Mouse (Mus musculus) heart, embryonic 12.5 days (tissue): ENCODE measurements around the gene Nf2. TPM values are rescaled to one million over a fixed set of nuclear protein-coding genes. Genes with fewer than 3 reads are reported as not detected.

Source experiments
- ATAC-seq: fragments of 200-750 bp; cut with Nextera tagmentation; 2 replicates; pipeline ENCODE4 v1.8.0; 2017; ENCODE audit warnings: moderate TSS enrichment, moderate library complexity; ENCODE audit not compliant: insufficient number of reproducible peaks, low FRiP score
- H3K27ac ChIP-seq: fragments of 300-500 bp; sonication (generic); 2 replicates; pipeline ENCODE4 v1.5.1; 2016; ENCODE audit warnings: mild to moderate bottlenecking, moderate library complexity; ENCODE audit not compliant: poor library complexity, severe bottlenecking
- H3K27me3 ChIP-seq: fragments of 300-500 bp; sonication (generic); replicated peaks from 2 replicates; pipeline ENCODE4 v1.6.1; 2016; ENCODE audit warnings: mild to moderate bottlenecking, moderate library complexity
- H3K36me3 ChIP-seq: fragments of 300-500 bp; sonication (generic); 2 replicates; pipeline ENCODE4 v1.6.1; 2016; ENCODE audit warnings: mild to moderate bottlenecking, moderate library complexity
- H3K4me1 ChIP-seq: fragments of 300-500 bp; sonication (generic); replicated peaks from 2 replicates; pipeline ENCODE4 v1.6.1; 2016; ENCODE audit warnings: mild to moderate bottlenecking
- H3K4me2 ChIP-seq: fragments of 300-500 bp; sonication (generic); 2 replicates; pipeline ENCODE4 v1.6.1; 2016; ENCODE audit warnings: mild to moderate bottlenecking, moderate library complexity
- H3K4me3 ChIP-seq: fragments of 300-500 bp; sonication (generic); 2 replicates; pipeline ENCODE4 v1.5.1; 2016; ENCODE audit warnings: mild to moderate bottlenecking
- H3K9ac ChIP-seq: fragments of 300-500 bp; sonication (generic); 2 replicates; pipeline ENCODE4 v1.6.1; 2016; ENCODE audit warnings: mild to moderate bottlenecking, moderate library complexity
- H3K9me3 ChIP-seq: fragments of 300-500 bp; sonication (generic); replicated peaks from 2 replicates; pipeline ENCODE4 v1.6.1; 2016; ENCODE audit warnings: mild to moderate bottlenecking, moderate library complexity
- WGBS: fragments of 180-500 bp; shearing (Covaris S2); methylation state at CpG from one replicate; pipeline ENCODE4 v1.1.7; 2016; 5-methylcytosine and 5-hydroxymethylcytosine counted together
- polyA plus RNA-seq: library from polyadenylated mRNA; unstranded; fragments of >200 nt; fragmentation: Nextera tagmentation; extraction: Ambion mirVana; gene quantifications from 2 replicates; pipeline ENCODE4 v1.2.1, GENCODE M21; 2016

Gene Nf2
- polyA plus RNA-seq, 1 experiment from 2014 or later, result 50.7 TPM

DNA sequence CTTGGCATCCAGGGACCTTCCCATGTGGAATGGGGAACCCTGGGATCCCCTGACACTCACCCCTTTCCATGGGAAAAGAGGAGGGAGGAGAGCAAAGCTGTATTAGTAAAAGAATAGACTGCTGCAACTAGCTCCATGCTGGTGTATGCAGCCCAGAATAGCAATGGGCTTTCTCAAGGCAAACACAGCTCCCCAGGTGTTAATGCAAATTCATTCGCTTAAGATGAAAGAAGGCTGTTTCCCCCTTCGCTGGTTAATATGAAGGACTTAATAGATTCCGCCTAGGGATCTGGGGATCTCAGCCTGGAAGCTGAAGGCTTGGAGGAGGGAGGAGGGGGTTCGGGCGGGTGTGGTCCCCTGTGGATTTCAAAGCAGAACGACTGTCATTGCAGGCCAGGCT is 87.3 kb downstream of the Nf2 start:
- Histone ChIP-seq H3K4me3 (no peak overlapping the region), H3K36me3 (no peaks in the 10 kb centered on the region; the same call in 1 of the 2 replicates), H3K4me2 (no peak overlapping the region), H3K27me3 (peaks cover 44% of the 10 kb centered on the region), H3K27ac (no peak overlapping the region), H3K4me1 (peaks cover 10% of the 10 kb centered on the region), H3K9me3 (no peaks in the 10 kb centered on the region), H3K9ac (no peak overlapping the region)
- WGBS, result 17% methylated on average over 6 of the region's 6 CpGs
- no peak for ATAC-seq

DNA sequence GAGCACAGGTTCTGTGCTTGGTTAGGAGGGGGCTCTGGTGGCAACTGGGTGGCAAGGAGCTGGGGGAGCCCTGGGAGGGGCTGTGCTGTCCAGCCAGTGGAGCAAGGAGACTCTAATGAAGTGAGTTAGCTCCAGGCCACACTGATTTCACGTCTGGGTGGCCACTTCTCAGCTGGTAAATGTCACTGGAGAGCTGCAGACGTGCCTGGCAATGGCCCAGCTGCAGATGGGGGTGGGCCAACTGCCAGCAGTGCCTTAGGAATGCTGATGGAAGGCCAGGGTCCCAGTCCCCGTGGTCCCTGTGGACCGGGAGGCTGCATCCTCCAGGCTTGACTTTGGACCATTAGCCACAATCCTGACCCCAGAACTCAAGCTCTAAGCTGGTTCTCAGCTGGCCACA is 88.9 kb downstream of the Nf2 start:
- no peak overlapping the region for H3K4me2 ChIP-seq
- H3K4me1 ChIP-seq, result peaks cover 10% of the 10 kb centered on the region
- no peak overlapping the region for H3K9ac ChIP-seq
- WGBS, result 8% methylated on average over 4 of the region's 4 CpGs
- peaks cover 52% of the 10 kb centered on the region for H3K27me3 ChIP-seq
- no peaks in the 10 kb centered on the region for H3K9me3 ChIP-seq
- no peaks in the 10 kb centered on the region for H3K36me3 ChIP-seq
- ATAC-seq, result no peak
- no peak overlapping the region for H3K27ac ChIP-seq
- no peak overlapping the region for H3K4me3 ChIP-seq

DNA sequence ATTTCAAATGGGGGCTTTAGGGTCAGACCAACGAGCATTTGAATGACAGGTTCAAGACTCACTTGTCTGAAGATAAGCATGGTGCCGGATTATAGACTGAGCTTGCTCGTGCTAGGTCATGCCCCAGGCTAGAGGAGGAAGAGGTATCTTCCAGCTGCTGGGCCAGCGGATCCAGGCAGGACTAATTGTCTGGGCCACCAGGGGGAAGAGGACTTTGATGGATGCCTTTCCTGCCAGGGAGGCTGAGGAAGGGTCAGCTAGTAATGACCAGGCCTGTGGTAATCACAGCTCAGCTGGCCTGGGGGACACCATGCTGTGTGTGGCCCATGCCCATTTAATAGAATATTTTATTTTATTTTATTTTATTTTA is 91.6 kb downstream of the Nf2 start:
- Histone ChIP-seq H3K27ac (no peak overlapping the region), H3K36me3 (no peaks in the 10 kb centered on the region), H3K4me3 (no peak overlapping the region), H3K9me3 (peaks cover 7% of the 10 kb centered on the region; the same call in 1 of the 2 replicates), H3K4me1 (peaks cover 10% of the 10 kb centered on the region), H3K4me2 (no peak overlapping the region), H3K9ac (no peak overlapping the region), H3K27me3 (peaks cover 42% of the 10 kb centered on the region)
- 26% methylated on average over 4 of the region's 4 CpGs for WGBS
- no peak for ATAC-seq

DNA sequence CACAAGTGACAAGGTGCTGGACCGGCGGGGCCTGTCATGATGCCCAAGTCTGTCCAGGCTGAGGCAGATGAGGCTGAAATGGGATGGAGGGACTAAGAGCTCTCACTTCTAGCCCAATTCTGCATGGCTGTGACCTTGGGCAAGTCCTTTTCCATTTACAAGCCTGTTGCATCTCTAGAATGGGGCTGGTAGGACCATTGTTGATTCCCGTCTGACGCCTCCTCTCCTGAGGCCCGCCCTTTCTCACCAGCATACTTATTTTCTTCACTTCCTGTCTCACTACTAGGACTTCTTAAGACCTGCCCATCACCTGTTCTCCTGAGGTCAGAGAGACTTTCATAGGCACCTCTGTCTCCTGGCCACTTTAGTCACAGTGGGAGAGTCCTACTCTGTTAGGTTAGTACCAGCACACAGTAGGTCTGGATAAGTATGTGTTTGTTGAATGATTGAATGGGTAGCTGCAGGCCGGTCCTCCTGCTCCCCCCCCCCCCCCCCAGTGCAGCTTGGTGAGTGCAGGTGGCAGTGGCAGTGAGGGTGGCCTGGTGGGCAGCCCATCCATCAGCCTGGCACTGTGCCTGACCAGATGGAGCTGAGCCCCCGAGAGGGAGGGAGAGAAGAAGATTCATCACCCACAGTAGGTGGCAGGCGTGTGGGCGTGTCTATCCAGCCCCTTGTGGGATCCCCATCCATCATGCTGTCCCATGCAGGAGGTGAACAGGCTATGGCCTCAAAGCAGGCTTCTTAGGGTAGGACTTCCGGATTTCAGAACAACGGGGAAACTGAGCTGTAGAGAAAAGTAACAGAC is 92.2 kb downstream of the Nf2 start:
- no peak overlapping the region for H3K4me3 ChIP-seq
- H3K4me2 ChIP-seq, result no peak overlapping the region
- peaks cover 10% of the 10 kb centered on the region for H3K4me1 ChIP-seq
- ATAC-seq, result no peak
- peaks cover 7% of the 10 kb centered on the region; the same call in 1 of the 2 replicates for H3K9me3 ChIP-seq
- peaks cover 42% of the 10 kb centered on the region for H3K27me3 ChIP-seq
- no peak overlapping the region for H3K9ac ChIP-seq
- no peak overlapping the region for H3K27ac ChIP-seq
- no peaks in the 10 kb centered on the region for H3K36me3 ChIP-seq
- 56% methylated on average over 11 of the region's 11 CpGs for WGBS

DNA sequence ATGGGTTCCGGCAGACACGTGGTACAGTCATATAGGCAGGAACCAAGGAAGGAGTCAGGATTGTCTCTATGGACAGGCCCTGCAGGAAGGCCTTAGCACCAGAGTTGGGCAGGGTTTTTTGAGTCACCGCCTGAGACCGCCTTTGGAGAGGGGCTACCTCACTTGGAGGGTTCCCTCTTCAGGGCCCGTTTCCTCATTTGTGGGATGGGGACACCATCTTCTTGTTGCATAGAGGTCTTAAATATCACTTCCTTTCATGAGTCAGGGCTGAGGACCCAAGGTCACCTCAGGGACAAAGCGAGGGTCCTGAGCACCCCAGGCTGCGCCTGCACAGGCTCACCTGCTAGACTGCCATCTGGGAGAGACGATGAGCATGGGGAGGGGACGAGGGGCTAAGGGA is 92.9 kb downstream of the Nf2 start:
- no peaks in the 10 kb centered on the region for H3K36me3 ChIP-seq
- H3K9me3 ChIP-seq, result peaks cover 7% of the 10 kb centered on the region; the same call in 1 of the 2 replicates
- 67% methylated on average over 9 of the region's 9 CpGs for WGBS
- H3K4me1 ChIP-seq, result peaks cover 10% of the 10 kb centered on the region
- H3K27me3 ChIP-seq, result peaks cover 42% of the 10 kb centered on the region
- H3K27ac ChIP-seq, result no peak overlapping the region
- no peak overlapping the region for H3K4me3 ChIP-seq
- H3K4me2 ChIP-seq, result no peak overlapping the region
- no peak for ATAC-seq
- H3K9ac ChIP-seq, result no peak overlapping the region

DNA sequence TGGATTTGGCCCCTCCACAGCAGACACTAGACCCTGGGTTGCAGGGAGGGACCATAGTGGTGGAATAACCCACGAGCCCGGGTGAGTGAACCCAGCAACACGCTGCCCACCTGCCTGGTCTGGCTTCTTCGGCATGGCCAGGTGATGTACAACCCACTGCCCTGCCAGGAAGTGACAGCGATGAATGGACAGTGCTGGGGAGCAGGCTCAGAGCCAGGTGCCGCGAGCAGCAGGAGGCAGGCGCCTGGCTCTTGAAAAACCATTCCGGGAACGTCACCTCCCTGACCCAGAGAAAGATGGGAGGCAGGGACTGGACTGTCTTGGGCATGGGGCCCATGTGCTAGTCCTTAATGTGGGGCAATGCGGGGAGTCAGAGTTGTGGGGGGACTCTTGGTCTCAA is 94.5 kb downstream of the Nf2 start:
- H3K36me3 ChIP-seq, result no peaks in the 10 kb centered on the region
- no peaks in the 10 kb centered on the region for H3K4me1 ChIP-seq
- WGBS, result 72% methylated on average over 11 of the region's 11 CpGs
- no peak overlapping the region for H3K27ac ChIP-seq
- peaks cover 7% of the 10 kb centered on the region; the same call in 1 of the 2 replicates for H3K9me3 ChIP-seq
- peaks cover 43% of the 10 kb centered on the region for H3K27me3 ChIP-seq
- H3K4me3 ChIP-seq, result no peak overlapping the region
- no peak for ATAC-seq
- H3K9ac ChIP-seq, result no peak overlapping the region
- H3K4me2 ChIP-seq, result no peak overlapping the region

DNA sequence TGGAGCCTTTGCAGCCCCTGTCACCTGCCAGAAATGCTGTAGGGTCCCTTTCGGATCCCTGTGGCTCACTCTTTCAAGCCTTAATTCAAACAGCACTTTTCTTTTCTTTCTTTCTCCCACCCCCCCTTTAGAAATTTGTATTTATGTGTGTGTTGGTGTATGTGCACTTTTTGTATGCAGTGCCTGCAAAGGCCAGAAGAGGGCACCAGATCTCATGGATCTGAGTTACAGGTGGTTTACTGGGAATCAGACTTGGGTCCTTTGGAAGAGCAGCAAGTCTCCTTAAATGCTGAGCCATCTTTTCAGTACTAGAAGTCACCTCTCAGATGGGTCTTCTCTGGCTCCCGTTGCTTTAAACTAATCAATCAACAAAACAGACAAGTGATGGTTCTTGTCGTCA is 95.3 kb downstream of the Nf2 start:
- peaks cover 7% of the 10 kb centered on the region; the same call in 1 of the 2 replicates for H3K9me3 ChIP-seq
- no peak for ATAC-seq
- no peak overlapping the region for H3K4me2 ChIP-seq
- peaks cover 51% of the 10 kb centered on the region for H3K27me3 ChIP-seq
- no peak overlapping the region for H3K27ac ChIP-seq
- H3K4me3 ChIP-seq, result no peak overlapping the region
- no peaks in the 10 kb centered on the region for H3K4me1 ChIP-seq
- H3K36me3 ChIP-seq, result no peaks in the 10 kb centered on the region
- 86% methylated on average over 3 of the region's 3 CpGs for WGBS
- no peak overlapping the region for H3K9ac ChIP-seq

DNA sequence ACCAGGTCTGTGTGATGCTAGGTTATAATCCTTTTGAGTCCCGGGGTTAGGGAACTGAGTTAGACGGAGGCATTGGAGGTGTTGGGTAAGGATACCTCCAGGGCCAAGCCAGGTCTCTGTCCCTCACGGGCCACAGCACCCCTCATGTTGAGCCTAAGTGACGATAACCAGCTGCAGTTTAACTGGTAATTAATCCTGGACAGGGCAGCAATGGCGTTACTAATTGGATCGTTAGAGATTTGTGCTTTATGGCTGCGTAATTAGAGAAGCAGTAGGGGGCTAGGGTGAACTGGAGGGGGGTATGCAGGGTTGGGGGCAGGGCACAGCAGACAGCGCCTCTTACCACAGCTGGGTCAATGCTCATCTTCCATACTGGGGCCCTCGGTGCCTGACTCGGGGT is 96.5 kb downstream of the Nf2 start:
- Histone ChIP-seq H3K27ac (no peak overlapping the region), H3K4me2 (no peak overlapping the region), H3K9ac (no peak overlapping the region), H3K9me3 (peaks cover 7% of the 10 kb centered on the region; the same call in 1 of the 2 replicates), H3K27me3 (peaks cover 62% of the 10 kb centered on the region), H3K4me1 (no peaks in the 10 kb centered on the region), H3K36me3 (no peaks in the 10 kb centered on the region), H3K4me3 (no peak overlapping the region)
- no peak for ATAC-seq
- 47% methylated on average over 10 of the region's 10 CpGs for WGBS

DNA sequence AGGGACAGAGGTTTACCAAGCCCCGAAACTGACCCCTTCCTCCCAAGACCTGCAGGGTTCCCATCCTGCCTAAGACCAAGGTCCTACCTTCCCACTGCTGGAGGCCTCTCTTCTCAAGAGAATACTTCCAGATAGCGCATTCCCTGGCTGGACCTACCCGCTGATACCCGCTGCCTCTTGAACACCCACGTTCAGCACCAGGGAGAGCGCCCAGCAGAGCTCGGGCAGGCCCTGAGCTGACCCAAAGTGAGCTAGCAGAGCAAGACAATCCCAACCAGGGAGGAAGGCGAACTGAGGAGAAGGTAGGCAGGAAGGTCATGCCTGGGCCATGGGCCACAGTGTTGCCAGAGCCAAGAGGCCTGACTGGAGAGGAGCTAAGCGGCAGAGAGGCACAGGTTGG is 99.1 kb downstream of the Nf2 start:
- Histone ChIP-seq H3K4me3 (no peak overlapping the region), H3K27ac (no peak overlapping the region), H3K9ac (no peak overlapping the region), H3K4me2 (no peak overlapping the region), H3K36me3 (no peaks in the 10 kb centered on the region), H3K9me3 (peaks cover 7% of the 10 kb centered on the region; the same call in 1 of the 2 replicates), H3K27me3 (peaks cover 75% of the 10 kb centered on the region), H3K4me1 (peaks cover 18% of the 10 kb centered on the region)
- ATAC-seq, result no peak
- 4% methylated on average over 9 of the region's 9 CpGs for WGBS

DNA sequence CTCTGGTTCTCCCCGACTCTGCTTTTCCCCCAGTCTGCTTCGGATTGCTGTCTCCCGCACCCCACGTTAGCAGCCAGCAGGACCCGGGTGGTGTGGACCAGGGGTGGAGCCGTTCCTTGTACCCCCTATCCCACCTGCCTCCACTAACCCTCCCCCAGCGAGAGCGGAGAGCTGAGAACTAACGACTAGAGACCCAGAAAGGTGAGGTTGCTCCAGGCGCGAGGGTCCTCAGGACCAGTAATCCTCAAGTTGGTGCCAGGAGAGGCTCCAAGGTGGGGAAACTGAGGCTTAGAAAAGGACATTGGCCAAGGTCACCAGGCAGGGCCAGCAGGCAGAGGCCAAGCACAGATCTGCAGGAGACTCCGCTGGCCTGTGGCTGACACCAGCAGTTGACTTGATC is 102.1 kb downstream of the Nf2 start:
- WGBS, result 2% methylated on average over 12 of the region's 12 CpGs
- H3K4me2 ChIP-seq, result peak overlapping the region; percentile 96
- no peak for ATAC-seq
- no peak overlapping the region for H3K27ac ChIP-seq
- H3K4me1 ChIP-seq, result peaks cover 18% of the 10 kb centered on the region
- no peaks in the 10 kb centered on the region for H3K9me3 ChIP-seq
- H3K36me3 ChIP-seq, result no peaks in the 10 kb centered on the region
- H3K4me3 ChIP-seq, result peak overlapping the region; percentile 59
- H3K27me3 ChIP-seq, result peaks cover 97% of the 10 kb centered on the region
- no peak overlapping the region for H3K9ac ChIP-seq

DNA sequence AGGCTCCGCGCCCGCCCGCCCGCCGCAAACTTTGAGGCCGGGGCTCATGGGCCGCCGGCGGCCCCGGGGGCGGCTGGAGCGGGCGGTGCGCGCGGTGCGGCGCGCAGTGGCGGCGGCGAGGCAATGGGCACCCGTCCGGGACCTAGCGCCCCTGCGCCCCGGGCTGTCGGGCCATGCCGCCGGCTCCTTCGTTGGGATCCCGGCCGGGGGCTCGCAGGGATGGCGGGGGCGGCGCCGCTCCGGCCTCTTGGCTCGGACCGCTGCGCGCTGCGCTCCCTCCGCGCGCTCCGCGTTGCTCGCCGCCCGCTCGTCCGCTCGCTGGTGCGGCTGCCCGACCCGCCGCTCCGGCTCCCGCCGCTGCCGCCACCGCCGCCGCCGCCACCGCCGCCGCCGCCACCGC is 102.6 kb downstream of the Nf2 start, which contains the start of gene Cabp7:
Cabp7 (minus strand) TSS at position 46 of the 400 bp plus-strand sequence.
- H3K4me1 ChIP-seq, result peaks cover 18% of the 10 kb centered on the region
- WGBS, result 0% methylated on average over 37 of the region's 73 CpGs
- no peaks in the 10 kb centered on the region for H3K36me3 ChIP-seq
- H3K4me3 ChIP-seq, result peak within 1 kb of the TSS; percentile 59
- H3K27ac ChIP-seq, result no peak within 1 kb of the TSS
- peak within 1 kb of the TSS; percentile 28; the same call in 1 of the 2 replicates for H3K9ac ChIP-seq
- peak within 1 kb of the TSS; percentile 96 for H3K4me2 ChIP-seq
- H3K27me3 ChIP-seq, result peaks cover 97% of the 10 kb centered on the region
- no peak for ATAC-seq
- H3K9me3 ChIP-seq, result no peaks in the 10 kb centered on the region
